Mouse (Mus musculus) T-cell, adult 2 months (primary cell): ENCODE data around the gene Tex36.
A peak's percentile ranks its signal among the peaks of the same experiment; 100 is the strongest.

ENCODE experiments used
- DNase-seq: peaks from one replicate; pipeline ENCODE4 v3.0.0; 2022; ENCODE audit warnings: low spot score

Gene Tex36

GRCm38 (mm10) chr7:133602058-133602457 lies at the start of gene Tex36:
TSS of gene Tex36 (minus strand) at chr7:133602158.
- no peak for DNase-seq

GRCm38 (mm10) chr7:133645716-133646115 lies 43.8 kb upstream of the Tex36 start:
- no peak for DNase-seq

GRCm38 (mm10) chr7:133638821-133639220 lies 36.9 kb upstream of the Tex36 start:
- DNase-seq = no peak

GRCm38 (mm10) chr7:133638306-133638705 lies 36.3 kb upstream of the Tex36 start:
- DNase-seq = no peak

- DNase-seq = peak; percentile 97
These were observed 35.7 kb upstream of the Tex36 start, which contains the start of gene Edrf1 for GRCm38 (mm10) chr7:133637361-133638305. TSS of gene Edrf1 (plus strand) at chr7:133637543.

- DNase-seq = peak; percentile 86
These were observed 34.9 kb upstream of the Tex36 start for GRCm38 (mm10) chr7:133636738-133637352.

- no peak for DNase-seq
These were observed 33.1 kb upstream of the Tex36 start for GRCm38 (mm10) chr7:133634932-133635650.

- DNase-seq = peak; percentile 35
These were observed 30.5 kb upstream of the Tex36 start for GRCm38 (mm10) chr7:133632476-133632875.

- no peak for DNase-seq
These were observed 28.9 kb upstream of the Tex36 start for GRCm38 (mm10) chr7:133630821-133631220.

- DNase-seq = no peak
These were observed 25.4 kb upstream of the Tex36 start for GRCm38 (mm10) chr7:133627184-133627936.

GRCm38 (mm10) chr7:133623226-133623625 lies 21.3 kb upstream of the Tex36 start:
- no peak for DNase-seq

- DNase-seq = no peak
These were observed 18.8 kb upstream of the Tex36 start for GRCm38 (mm10) chr7:133620721-133621120.

GRCm38 (mm10) chr7:133612981-133613380 lies 11.0 kb upstream of the Tex36 start:
- no peak for DNase-seq

GRCm38 (mm10) chr7:133609585-133609984 lies 7.6 kb upstream of the Tex36 start:
- no peak for DNase-seq

GRCm38 (mm10) chr7:133608631-133609340 lies 6.8 kb upstream of the Tex36 start:
- no peak for DNase-seq

GRCm38 (mm10) chr7:133607883-133608575 lies 6.1 kb upstream of the Tex36 start:
- no peak for DNase-seq

- no peak for DNase-seq
These were observed 5.4 kb upstream of the Tex36 start for GRCm38 (mm10) chr7:133607331-133607730.

- DNase-seq = no peak
These were observed 2.6 kb upstream of the Tex36 start for GRCm38 (mm10) chr7:133604427-133605081.

- DNase-seq = no peak
These were observed 1.2 kb upstream of the Tex36 start for GRCm38 (mm10) chr7:133603156-133603555.

- DNase-seq = no peak
These were observed 1.4 kb downstream of the Tex36 start for GRCm38 (mm10) chr7:133600558-133600957.
